Mouse (Mus musculus) layer of hippocampus, adult 18-20 months (tissue): ENCODE measurements at regions not wholly inside any gene's neighbourhood (a gene's known extent, or its start where the extent isn't known, plus 50 kb on each side); places are given as distances from the start of the nearest gene placed in this dataset.

Experiments used
- DNase-seq, 2 experiments: peaks; one replicate each; pipeline ENCODE4 v3.0.0; 2022; ENCODE audit warnings: low spot score in 2 of 2

- DNase-seq: no peak
Observed at GRCm38 (mm10) chr2:75445189-75445588, 213.9 kb upstream of the Hnrnpa3 start.

- no peak for DNase-seq
Observed at GRCm38 (mm10) chr2:75446996-75447715, 211.9 kb upstream of the Hnrnpa3 start.

- DNase-seq: no peak
Observed at GRCm38 (mm10) chr2:75448221-75448620, 210.8 kb upstream of the Hnrnpa3 start.

- DNase-seq: no peak
Observed at GRCm38 (mm10) chr2:75451846-75452267, 207.2 kb upstream of the Hnrnpa3 start.

- no peak for DNase-seq
Observed at GRCm38 (mm10) chr2:75452274-75453148, 206.6 kb upstream of the Hnrnpa3 start.

GRCm38 (mm10) chr2:75455481-75455880 is 203.6 kb upstream of the Hnrnpa3 start:
- DNase-seq: no peak

GRCm38 (mm10) chr2:75456272-75456671 is 202.8 kb upstream of the Hnrnpa3 start:
- DNase-seq: no peak

GRCm38 (mm10) chr2:75457423-75457822 is 201.6 kb upstream of the Hnrnpa3 start:
- no peak for DNase-seq

- no peak for DNase-seq
Observed at GRCm38 (mm10) chr2:75458898-75459297, 200.2 kb upstream of the Hnrnpa3 start.

- no peak for DNase-seq
Observed at GRCm38 (mm10) chr2:75460419-75460818, 198.6 kb upstream of the Hnrnpa3 start.

GRCm38 (mm10) chr2:75461019-75461418 is 198.0 kb upstream of the Hnrnpa3 start:
- DNase-seq: no peak

- DNase-seq: no peak
Observed at GRCm38 (mm10) chr2:75461421-75461991, 197.6 kb upstream of the Hnrnpa3 start.

GRCm38 (mm10) chr2:75462030-75462671 is 196.9 kb upstream of the Hnrnpa3 start:
- DNase-seq: no peak

- no peak for DNase-seq
Observed at GRCm38 (mm10) chr2:75463091-75463490, 196.0 kb upstream of the Hnrnpa3 start.

GRCm38 (mm10) chr2:75464429-75464828 is 194.6 kb upstream of the Hnrnpa3 start:
- DNase-seq: no peak

- DNase-seq: no peak
Observed at GRCm38 (mm10) chr2:75468851-75469250, 190.2 kb upstream of the Hnrnpa3 start.

- DNase-seq: peak in 1 of 2 experiments; percentile 40
Observed at GRCm38 (mm10) chr2:75469958-75470687, 188.9 kb upstream of the Hnrnpa3 start.

GRCm38 (mm10) chr2:75470688-75471054 is 188.4 kb upstream of the Hnrnpa3 start:
- DNase-seq: peak in 1 of 2 experiments; percentile 67

GRCm38 (mm10) chr2:75472489-75472888 is 186.6 kb upstream of the Hnrnpa3 start:
- no peak for DNase-seq

- no peak for DNase-seq
Observed at GRCm38 (mm10) chr2:75474509-75474908, 184.6 kb upstream of the Hnrnpa3 start.

GRCm38 (mm10) chr2:75476350-75476749 is 182.7 kb upstream of the Hnrnpa3 start:
- DNase-seq: no peak
